In genomic region chr9:100689765-100690316, GRCm38 (mm10) we compare ENCODE assay signal across 18 mouse cellular contexts.
"Had no signal": no experiment of that assay in that cellular context is flagged by ENCODE, and none has a peak within 500 bp of the region (broad histone marks: within the 10 kb centered on the region; RNA-seq: fewer than 3 reads in every experiment).

No protein-coding gene starts in this region.

- H3K27ac ChIP-seq: limb, embryonic 13.5 days; liver, embryonic 12.5 days; liver, embryonic 15.5 days; lung, embryonic 15.5 days; midbrain, embryonic 12.5 days had no signal

- ATAC-seq: liver, embryonic 12.5 days; midbrain, embryonic 16.5 days had no signal

- H3K4me2 ChIP-seq: limb, embryonic 13.5 days; liver, embryonic 12.5 days; liver, embryonic 15.5 days; lung, embryonic 15.5 days; midbrain, embryonic 12.5 days had no signal

- H3K9me3 ChIP-seq: limb, embryonic 13.5 days; liver, embryonic 12.5 days; liver, embryonic 15.5 days; lung, embryonic 15.5 days; midbrain, embryonic 12.5 days had no signal

- H3K27me3 ChIP-seq: limb, embryonic 13.5 days; liver, embryonic 12.5 days; liver, embryonic 15.5 days; lung, embryonic 15.5 days; midbrain, embryonic 12.5 days had no signal

- DNase-seq: kidney, adult 8-10 months; kidney, postnatal 14 days; kidney, postnatal 4 days; left cerebral cortex, postnatal 4 days; liver; lung, adult 18-20 months; lung, postnatal 10 days; lung, postnatal 4 days; right cerebral cortex, postnatal 25 days; spleen, adult 18-20 months; thymus, adult 18-20 months; thymus, postnatal 36 days had no signal

- H3K4me3 ChIP-seq: limb, embryonic 13.5 days; liver, embryonic 12.5 days; liver, embryonic 15.5 days; lung, embryonic 15.5 days; midbrain, embryonic 12.5 days had no signal

- H3K36me3 ChIP-seq: limb, embryonic 13.5 days; liver, embryonic 12.5 days; liver, embryonic 15.5 days; lung, embryonic 15.5 days; midbrain, embryonic 12.5 days had no signal

- H3K9ac ChIP-seq: limb, embryonic 13.5 days; liver, embryonic 12.5 days; liver, embryonic 15.5 days; lung, embryonic 15.5 days; midbrain, embryonic 12.5 days had no signal
